Mouse (Mus musculus) bone marrow macrophage, adult 2 months (primary cell): ENCODE results near the gene Map3k7.

ENCODE experiments used
- CTCF ChIP-seq: IDR thresholded peaks from 2 replicates; pipeline ENCODE4 v1.5.1; 2012; ENCODE audit warnings: low read depth, mild to moderate bottlenecking, low read length, moderate library complexity
- POLR2A ChIP-seq: IDR thresholded peaks from 2 replicates; pipeline ENCODE4 v1.6.1; 2012; ENCODE audit warnings: mild to moderate bottlenecking, low read depth, low read length, borderline replicate concordance

DNA sequence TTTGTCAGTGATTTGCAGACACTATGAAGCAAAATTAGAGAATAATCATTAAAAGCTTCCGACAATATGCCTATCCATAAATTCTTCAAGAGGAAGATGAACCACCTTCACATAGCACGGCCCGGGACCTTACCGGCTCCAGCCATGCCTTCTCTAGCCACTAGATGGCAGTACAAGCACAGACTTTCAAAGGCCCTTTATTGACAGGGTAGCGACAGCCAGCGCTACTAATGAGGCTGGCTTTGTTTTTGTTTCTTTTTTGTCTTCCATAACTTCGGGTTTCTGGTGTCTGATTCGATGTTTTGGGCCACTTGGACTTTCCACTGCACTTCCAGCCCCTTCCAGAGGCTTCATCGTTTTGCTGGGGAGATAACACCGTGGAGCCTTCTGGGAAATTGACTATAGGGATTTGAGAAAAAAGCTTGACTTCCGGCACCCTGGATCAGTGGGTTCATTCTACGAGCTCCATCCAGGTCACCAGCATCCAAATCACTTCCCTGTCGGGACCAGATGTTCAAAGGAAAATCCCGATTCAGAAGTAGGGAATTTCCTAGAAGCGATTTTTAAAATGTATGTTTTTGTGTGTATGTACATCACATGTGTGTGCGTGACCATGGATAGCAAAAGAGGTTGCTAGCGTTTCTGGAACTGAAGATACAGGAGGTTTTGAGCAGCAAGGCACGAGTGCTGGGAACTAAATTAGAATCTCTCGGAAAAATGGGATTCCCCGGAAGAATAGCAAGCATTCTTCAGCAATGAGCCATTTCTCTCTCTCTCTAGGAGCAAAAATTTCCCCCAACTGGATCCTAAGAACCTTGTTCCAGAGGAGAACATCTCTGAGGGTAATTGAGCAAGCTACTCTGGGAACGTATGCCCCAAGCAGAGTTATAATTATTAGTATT is 91.5 kb downstream of the Map3k7 start:
- no peak for TF ChIP-seq POLR2A
- peak; percentile 74; the same call in 1 of the 2 replicates for TF ChIP-seq CTCF
